Mouse (Mus musculus) frontal cortex, postnatal 14 days (tissue): ENCODE measurements around the gene Wasf2.

Experiments used
- DNase-seq, 2 experiments: peaks; one replicate each; pipeline ENCODE4 v3.0.0; 2022; ENCODE audit warnings: low spot score in 2 of 2

The Wasf2 gene

GRCm38 (mm10) chr4:133127079-133127478 lies 3.2 kb upstream of the Wasf2 start:
- no peak for DNase-seq

- no peak for DNase-seq
Observed at GRCm38 (mm10) chr4:133127894-133128293, 2.4 kb upstream of the Wasf2 start.

- DNase-seq: no peak
Observed at GRCm38 (mm10) chr4:133129391-133129790, 914 bp upstream of the Wasf2 start.

DNA sequence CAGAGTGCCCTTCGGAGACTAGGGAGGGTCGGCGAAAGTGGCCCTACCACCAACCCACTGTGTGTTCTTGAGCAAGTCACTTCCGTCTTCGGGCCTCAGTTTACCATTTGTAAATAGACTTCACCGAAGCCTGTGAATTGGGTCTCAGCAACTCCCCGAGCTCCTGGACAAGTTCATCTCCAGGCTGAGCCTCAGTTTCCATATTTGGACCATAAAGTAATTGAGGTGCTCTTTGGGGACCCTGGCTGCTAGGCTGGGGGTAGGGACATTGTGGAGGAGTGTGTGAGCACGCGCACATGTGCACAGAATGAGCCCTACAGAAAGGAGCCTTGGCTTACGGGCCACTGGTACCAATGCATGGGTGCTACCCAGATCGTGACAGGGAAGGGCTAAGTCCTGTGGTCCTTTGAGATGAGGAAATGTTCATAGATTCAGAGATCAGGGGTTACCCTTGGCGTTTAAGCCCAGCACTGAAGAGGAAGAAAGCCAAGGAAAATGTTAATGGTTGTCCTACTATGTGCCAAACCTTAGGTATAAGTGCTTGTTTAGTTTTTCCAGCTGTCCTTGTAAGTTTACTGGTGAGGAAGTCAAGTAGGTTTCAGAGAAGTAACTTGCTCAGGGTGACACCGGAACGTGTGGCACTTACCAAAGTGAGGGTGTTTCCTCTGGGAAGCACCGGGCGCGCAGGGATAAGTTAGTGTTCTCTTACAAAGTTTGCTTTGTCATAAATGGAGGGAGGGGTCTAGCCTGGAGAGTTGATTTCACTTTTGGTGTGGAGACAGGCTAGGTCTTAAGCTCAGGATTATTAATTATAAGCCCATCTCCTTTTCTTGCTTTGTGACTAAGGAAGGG lies 811 bp downstream of the Wasf2 start:
- DNase-seq: no peak

DNA sequence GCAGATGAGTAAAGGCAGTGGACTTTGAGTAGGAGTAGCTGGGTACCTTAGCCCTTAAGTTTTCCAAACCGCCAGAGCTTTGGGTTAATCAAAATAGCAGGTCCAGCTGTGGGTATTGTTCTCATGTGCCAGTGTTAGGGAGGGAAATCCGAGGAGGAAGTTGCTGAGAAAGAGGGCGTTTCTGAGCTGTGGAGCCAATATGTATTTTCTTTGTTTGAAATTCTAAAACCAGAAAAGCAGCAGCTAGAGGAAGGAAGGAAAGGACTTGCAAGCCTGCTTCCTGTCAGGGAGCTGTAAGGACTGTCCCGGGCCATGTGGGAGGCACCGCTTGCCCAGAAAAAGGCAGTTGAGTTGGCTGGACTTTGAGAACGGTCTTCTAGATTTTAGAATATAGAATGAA lies 1.7 kb downstream of the Wasf2 start:
- no peak for DNase-seq

- no peak for DNase-seq
Observed at GRCm38 (mm10) chr4:133136946-133137345, 6.6 kb downstream of the Wasf2 start.

GRCm38 (mm10) chr4:133138971-133139370 lies 8.7 kb downstream of the Wasf2 start:
- DNase-seq: no peak

DNA sequence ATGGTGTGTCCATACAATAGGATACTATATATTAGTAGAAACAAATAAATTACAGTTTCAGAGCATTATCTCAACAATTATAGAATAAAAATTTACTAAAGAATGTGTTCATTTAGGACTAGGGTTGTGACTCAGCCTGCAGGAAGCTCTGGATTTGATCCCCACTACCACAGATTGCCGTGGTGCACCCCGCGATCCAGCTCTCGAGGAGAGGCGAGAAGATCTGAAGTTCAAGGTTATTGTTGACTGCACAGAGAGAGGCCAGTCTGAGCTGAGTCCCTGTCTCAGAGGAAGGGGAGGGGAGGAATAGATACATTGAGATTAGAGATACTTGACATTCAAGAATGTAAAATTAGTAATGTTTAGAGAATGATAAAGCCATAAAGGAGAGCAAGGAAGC lies 24.7 kb downstream of the Wasf2 start:
- DNase-seq: no peak

DNA sequence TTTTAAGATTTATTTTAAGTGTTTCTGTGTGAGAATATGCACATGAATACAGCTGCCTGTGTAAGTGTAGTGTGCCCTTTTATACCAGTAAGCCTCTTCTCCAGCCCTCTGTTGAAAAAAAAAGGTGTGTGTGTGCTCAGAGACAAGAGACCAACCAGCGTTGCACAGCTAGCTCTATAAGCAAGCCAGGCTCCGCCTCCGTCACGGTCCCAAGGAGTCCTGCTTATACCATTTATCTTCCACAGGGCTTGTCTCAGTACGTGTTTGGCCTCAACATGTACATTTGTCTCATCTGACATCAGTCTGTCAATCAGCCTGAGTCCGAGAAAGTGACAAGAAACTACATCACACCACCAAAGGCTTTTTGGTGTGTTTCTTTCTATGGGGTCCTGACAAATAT lies 25.4 kb downstream of the Wasf2 start:
- DNase-seq: no peak

- no peak for DNase-seq
Observed at GRCm38 (mm10) chr4:133156422-133156821, 26.1 kb downstream of the Wasf2 start.

DNA sequence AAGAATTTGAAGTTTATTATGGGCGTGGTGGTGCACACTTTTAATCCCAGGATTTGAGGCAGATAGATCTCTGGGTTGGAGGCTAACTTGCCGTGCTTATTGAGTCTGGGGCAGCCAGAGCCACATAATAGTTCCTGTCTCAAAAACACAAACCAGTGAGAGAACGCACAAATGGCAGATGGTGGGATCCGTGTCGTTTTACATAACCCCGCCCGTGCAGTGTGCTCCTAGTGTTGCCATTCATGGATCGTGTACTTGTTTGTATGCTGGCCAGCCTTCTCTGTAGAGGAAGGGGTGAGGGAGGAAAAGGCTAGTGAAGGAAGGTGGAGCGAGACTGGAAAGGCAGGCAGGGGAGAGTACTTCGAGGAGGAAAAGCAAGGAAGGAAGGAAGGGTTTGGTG lies 26.5 kb downstream of the Wasf2 start:
- no peak for DNase-seq

DNA sequence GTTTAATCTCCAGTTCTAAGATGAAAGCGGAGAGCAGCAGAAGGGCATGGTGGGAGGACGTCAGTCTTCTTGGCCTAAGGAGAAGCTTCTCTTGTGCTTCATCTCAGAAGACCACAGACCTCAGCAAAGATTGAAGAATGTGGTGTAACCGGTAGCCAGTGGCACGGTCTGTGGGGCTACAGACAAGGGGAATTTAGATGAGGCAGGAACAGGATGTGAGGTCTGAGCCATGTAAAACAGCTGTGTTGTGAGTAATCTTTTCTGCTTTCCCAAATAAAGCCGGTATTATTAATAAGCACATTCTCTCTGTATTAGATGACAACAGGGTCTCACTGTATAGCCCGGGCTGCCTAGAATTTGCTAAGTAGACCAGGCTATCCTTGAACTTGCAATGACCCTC lies 28.8 kb downstream of the Wasf2 start:
- DNase-seq: no peak

- no peak for DNase-seq
Observed at GRCm38 (mm10) chr4:133159646-133160045, 29.3 kb downstream of the Wasf2 start.

DNA sequence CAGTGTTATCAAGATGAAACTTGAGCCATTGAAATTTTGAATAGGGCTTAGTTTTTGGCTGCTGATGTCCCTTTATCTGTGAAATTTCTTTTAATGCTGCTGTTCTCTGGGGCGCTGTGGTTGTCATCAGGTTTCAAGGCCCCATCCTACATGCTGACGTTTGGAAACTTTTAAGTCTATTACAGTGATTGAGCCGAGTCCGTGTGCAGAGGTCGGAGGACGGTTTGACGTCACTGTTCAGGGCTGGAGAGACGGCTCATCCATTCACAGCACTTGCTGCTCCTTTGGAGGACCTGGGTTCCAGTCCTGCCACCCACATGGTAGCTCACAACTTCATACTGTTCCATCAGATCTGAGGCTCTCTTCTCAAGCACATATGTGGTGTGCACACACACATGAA lies 29.9 kb downstream of the Wasf2 start:
- no peak for DNase-seq

DNA sequence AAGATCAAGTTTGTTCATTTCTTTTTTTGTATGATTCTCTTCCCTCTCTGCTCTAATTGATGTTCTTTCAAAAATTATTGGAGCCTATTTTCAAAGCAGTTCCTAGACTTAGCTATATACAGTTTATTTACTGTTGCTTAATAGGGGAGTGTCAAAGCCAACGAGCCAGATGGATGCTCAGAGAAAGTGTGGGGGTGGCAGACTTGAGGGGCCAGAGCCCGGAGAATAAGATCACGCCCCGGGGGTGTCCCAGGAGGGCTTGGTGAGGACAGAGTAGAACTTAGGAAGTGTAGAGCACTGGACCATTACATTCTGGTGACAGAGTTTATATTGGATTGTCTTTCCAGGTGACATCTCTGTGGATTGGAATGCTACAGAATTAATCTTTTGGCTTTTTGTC lies 30.5 kb downstream of the Wasf2 start:
- no peak for DNase-seq

- no peak for DNase-seq
Observed at GRCm38 (mm10) chr4:133162196-133162595, 31.9 kb downstream of the Wasf2 start.

GRCm38 (mm10) chr4:133166773-133167172 lies 36.5 kb downstream of the Wasf2 start:
- no peak for DNase-seq

DNA sequence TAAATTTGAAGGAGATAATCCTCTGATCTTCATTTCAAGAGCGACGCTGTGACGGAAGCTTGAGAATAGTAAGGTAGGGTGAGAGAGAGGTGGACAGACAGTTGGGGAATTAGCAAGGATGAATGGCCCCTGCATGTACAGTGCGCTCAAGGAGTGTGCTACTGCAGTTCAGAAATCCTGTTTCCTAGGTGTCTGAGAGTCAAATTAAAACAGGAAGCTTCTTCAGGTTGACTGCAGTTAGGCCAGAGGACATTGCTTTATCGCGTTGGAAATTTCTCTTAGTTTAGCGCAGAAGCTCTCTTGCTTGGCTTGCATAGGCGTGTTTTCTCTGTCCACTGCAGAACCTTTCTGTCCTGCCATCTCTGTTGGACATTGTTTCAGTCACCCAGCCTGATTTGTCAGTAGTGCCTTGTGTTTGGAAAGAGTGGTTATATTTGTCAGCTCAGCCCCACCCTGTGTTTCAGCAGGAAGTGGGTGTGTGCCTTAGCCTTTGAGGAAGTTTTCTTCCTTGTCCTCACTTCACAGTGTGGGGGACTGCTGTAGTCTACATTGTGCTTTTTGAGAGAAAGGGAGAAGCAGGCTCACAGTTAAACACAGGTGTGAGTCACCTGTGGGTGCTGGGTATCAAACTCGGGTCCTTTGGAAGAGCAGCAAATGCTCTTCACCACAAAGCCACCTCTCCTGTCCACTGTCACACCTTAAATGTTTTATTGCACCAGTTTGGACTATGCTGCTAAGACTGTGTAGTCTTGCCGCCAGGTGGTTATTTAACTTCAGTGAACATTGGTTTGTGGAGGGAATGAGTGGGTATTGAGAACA lies 39.1 kb downstream of the Wasf2 start:
- no peak for DNase-seq

DNA sequence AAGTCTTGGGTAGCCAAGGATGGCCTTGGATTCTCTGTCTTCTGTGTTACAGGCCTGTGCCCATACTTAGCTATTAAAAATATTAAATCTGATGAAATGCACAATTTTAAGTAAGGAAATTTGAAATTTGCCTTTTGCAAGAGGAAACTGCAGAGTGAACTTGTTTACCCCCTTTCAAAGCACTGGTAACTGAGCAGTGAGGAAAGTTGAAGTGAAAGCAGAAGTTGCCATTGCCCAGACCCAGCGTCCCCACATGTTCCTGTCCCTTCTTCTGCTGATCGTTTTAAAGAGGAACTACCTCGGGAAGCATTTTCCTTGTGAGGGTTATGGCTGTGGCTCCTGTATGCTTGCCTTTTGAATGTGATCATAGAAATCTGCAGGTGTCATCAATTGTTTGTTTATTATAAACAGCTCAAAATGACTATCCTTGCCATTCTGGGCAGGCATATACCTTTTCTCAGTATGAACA lies 39.8 kb downstream of the Wasf2 start:
- DNase-seq: no peak

DNA sequence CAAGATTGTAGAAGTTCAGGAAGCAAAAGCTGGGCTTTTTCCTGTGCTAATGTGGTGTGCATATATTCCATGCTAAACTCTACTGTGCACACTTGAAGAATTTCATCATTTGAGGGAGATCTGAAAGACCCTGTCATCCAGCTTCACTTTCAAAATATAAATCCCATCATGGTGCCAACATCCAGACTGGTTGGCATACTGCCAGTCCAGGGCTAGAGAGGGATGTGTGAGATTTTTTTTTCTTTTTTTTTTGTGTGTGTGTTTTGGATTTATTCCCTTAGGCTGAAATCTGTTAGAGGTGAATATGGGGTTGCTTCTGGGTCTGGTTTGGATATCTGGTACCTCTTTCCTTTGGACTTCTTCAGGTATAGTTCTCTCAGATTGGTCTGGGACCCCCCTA lies 40.3 kb downstream of the Wasf2 start:
- no peak for DNase-seq

- DNase-seq: no peak
Observed at GRCm38 (mm10) chr4:133172451-133172850, 42.1 kb downstream of the Wasf2 start.

- DNase-seq: no peak
Observed at GRCm38 (mm10) chr4:133174361-133174760, 44.1 kb downstream of the Wasf2 start.

- DNase-seq: no peak
Observed at GRCm38 (mm10) chr4:133175274-133175673, 45.0 kb downstream of the Wasf2 start.
